Mouse (Mus musculus) heart, adult 2 months (tissue): Measurements from ENCODE around the gene Rnf150. TPM values are rescaled to one million over a fixed set of nuclear protein-coding genes. Genes with fewer than 3 reads are reported as not detected.
A peak's percentile ranks its signal among the peaks of the same experiment; 100 is the strongest.

Experiments
- DNase-seq, 2 experiments: peaks; one replicate each; pipeline ENCODE4 v3.0.0; 2021
- H3K27ac ChIP-seq: fragments of 200-600 bp; 2 replicates; pipeline ENCODE4 v1.8.1; 2022
- H3K27me3 ChIP-seq: fragments of 200-500 bp; 2 replicates; pipeline ENCODE4 v1.6.1; 2012; ENCODE audit warnings: mild to moderate bottlenecking, low read length, inconsistent platforms, mixed read lengths; ENCODE audit not compliant: control insufficient read depth, insufficient read depth
- H3K36me3 ChIP-seq: fragments of 200-500 bp; 2 replicates; pipeline ENCODE4 v1.6.1; 2012; ENCODE audit warnings: low read length, inconsistent platforms; ENCODE audit not compliant: control insufficient read depth, insufficient read depth
- H3K4me1 ChIP-seq: fragments of 200-500 bp; 2 replicates; pipeline ENCODE4 v1.6.1; 2011; ENCODE audit warnings: low read length; ENCODE audit not compliant: control insufficient read depth, insufficient read depth
- H3K4me3 ChIP-seq: fragments of 200-600 bp; 2 replicates; pipeline ENCODE4 v1.8.1; 2022
- H3K79me2 ChIP-seq: fragments of 200-500 bp; replicated peaks from 2 replicates; pipeline ENCODE4 v1.6.1; 2012; ENCODE audit warnings: mild to moderate bottlenecking, inconsistent platforms, low read length, moderate library complexity, mixed read lengths; ENCODE audit not compliant: control insufficient read depth, insufficient read depth
- H3K9ac ChIP-seq: fragments of 200-500 bp; 2 replicates; pipeline ENCODE4 v1.6.1; 2012; ENCODE audit warnings: low read depth, mild to moderate bottlenecking, control low read depth, inconsistent platforms, low read length, mixed read lengths
- CTCF ChIP-seq: fragments of 200-600 bp; IDR thresholded peaks from 2 replicates; pipeline ENCODE4 v1.8.1; 2022; ENCODE audit warnings: antibody characterized with exemption, mild to moderate bottlenecking, moderate library complexity
- EP300 ChIP-seq: fragments of 200-500 bp; IDR thresholded peaks from 2 replicates; pipeline ENCODE4 v1.6.1; 2011; ENCODE audit warnings: low read depth, low read length, control low read depth; ENCODE audit not compliant: insufficient read depth
- POLR2A ChIP-seq: fragments of 200-500 bp; IDR thresholded peaks from 2 replicates; pipeline ENCODE4 v1.6.1; 2011; ENCODE audit warnings: mild to moderate bottlenecking, low read depth, low read length, control low read depth; ENCODE audit not compliant: insufficient read depth
- WGBS: fragments of 180-500 bp; shearing (Covaris S2); methylation state at CpG from one replicate; pipeline ENCODE4 v1.1.7; 2018; 5-methylcytosine and 5-hydroxymethylcytosine counted together
- intact Hi-C: fragments of 180-260 bp; cut with DNase I; formaldehyde crosslinking; loops from one replicate; pipeline ENCODE4 v1.15.1; 2025
- polyA plus RNA-seq: library from polyadenylated mRNA; depleted of rRNA; stranded (reverse); fragments of >200 nt; gene quantifications from 2 replicates; pipeline ENCODE4 v1.2.3, GENCODE M21; 2012
- total RNA-seq, 2 experiments: library from RNA; stranded (reverse); gene quantifications; 2 replicates each; pipeline ENCODE4 v1.2.3; 2021

Rnf150 gene
- total and polyA plus RNA-seq, 3 experiments = 6.6 to 14.2 (median 12.2) TPM

GRCm38 (mm10) chr8:83037321-83037720, 174.2 kb downstream of the Rnf150 start:
- Histone ChIP-seq H3K27ac (no peak overlapping the region), H3K4me3 (no peak overlapping the region), H3K27me3 (no peaks in the 10 kb centered on the region), H3K79me2 (no peaks in the 10 kb centered on the region; the same call in 1 of the 2 replicates), H3K9ac (no peak overlapping the region), H3K36me3 (peaks cover 2% of the 10 kb centered on the region), H3K4me1 (peaks cover 8% of the 10 kb centered on the region)
- TF ChIP-seq EP300 (no peak), POLR2A (no peak), CTCF (no peak)
- 95% methylated on average over 1 of the region's 1 CpGs for WGBS
- intact Hi-C loops = loop anchor here (5.0 kb wide), 1 partner anchor 95 kb away; no protein-coding TSS in a partner anchor
- no peak for DNase-seq

- intact Hi-C loops = loop anchor here (5.0 kb wide), 1 partner anchor 96 kb away; no protein-coding TSS in a partner anchor
- Histone ChIP-seq H3K4me3 (no peak overlapping the region), H3K36me3 (peaks cover 2% of the 10 kb centered on the region), H3K27ac (no peak overlapping the region), H3K9ac (no peak overlapping the region), H3K79me2 (no peaks in the 10 kb centered on the region; the same call in 1 of the 2 replicates), H3K4me1 (peaks cover 8% of the 10 kb centered on the region), H3K27me3 (no peaks in the 10 kb centered on the region)
- DNase-seq = no peak
- TF ChIP-seq CTCF (no peak), POLR2A (no peak), EP300 (peak; percentile 64; the same call in 1 of the 2 replicates)
- 70% methylated on average over 10 of the region's 10 CpGs for WGBS
Observed at GRCm38 (mm10) chr8:83038575-83038974, 175.4 kb downstream of the Rnf150 start.

GRCm38 (mm10) chr8:83041440-83041839, 178.3 kb downstream of the Rnf150 start:
- H3K27ac ChIP-seq = no peak overlapping the region
- 79% methylated on average over 4 of the region's 4 CpGs for WGBS
- intact Hi-C loops = no loop called here
- no peaks in the 10 kb centered on the region for H3K36me3 ChIP-seq
- no peaks in the 10 kb centered on the region; the same call in 1 of the 2 replicates for H3K79me2 ChIP-seq
- TF ChIP-seq POLR2A = no peak
- no peak for TF ChIP-seq EP300
- TF ChIP-seq CTCF = no peak
- no peaks in the 10 kb centered on the region for H3K27me3 ChIP-seq
- no peak for DNase-seq
- H3K9ac ChIP-seq = no peak overlapping the region
- no peaks in the 10 kb centered on the region; the same call in 1 of the 2 replicates for H3K4me1 ChIP-seq
- no peak overlapping the region for H3K4me3 ChIP-seq

DNA sequence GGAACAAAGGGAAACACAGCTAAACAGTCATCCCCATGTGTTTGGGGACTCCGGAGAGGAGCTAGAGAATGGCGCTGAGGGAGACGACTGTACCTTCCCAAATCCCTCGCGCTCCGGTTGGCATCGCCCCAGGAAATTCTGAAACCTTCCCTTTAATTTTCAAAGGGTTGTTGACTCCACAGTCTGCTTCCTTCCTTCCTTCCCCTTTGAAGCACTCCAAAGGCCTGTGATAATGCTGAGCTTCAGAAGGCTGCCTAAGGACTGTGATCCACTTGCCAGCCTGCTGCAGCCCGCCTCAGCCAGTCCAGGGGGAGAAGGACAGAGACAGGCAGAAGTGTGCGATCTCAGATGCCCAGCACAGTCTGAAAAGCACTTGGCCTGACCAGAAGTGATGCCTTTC, 183.8 kb downstream of the Rnf150 start:
- no peak overlapping the region for H3K27ac ChIP-seq
- intact Hi-C loops = loop anchor here (5.0 kb wide), 1 partner anchor 185 kb away; the partner anchor contains the start of gene Rnf150
- TF ChIP-seq POLR2A (no peak), CTCF (no peak), EP300 (no peak)
- peaks cover 7% of the 10 kb centered on the region for H3K4me1 ChIP-seq
- no peak overlapping the region for H3K9ac ChIP-seq
- H3K4me3 ChIP-seq = no peak overlapping the region
- peak in 1 of 2 experiments; percentile 34 for DNase-seq
- no peaks in the 10 kb centered on the region for H3K79me2 ChIP-seq
- peaks cover 7% of the 10 kb centered on the region for H3K36me3 ChIP-seq
- WGBS = 51% methylated on average over 9 of the region's 9 CpGs
- H3K27me3 ChIP-seq = no peaks in the 10 kb centered on the region

GRCm38 (mm10) chr8:83048527-83048926, 185.4 kb downstream of the Rnf150 start:
- Histone ChIP-seq H3K4me3 (no peak overlapping the region), H3K27ac (peak overlapping the region; percentile 36), H3K9ac (no peak overlapping the region), H3K27me3 (no peaks in the 10 kb centered on the region), H3K36me3 (peaks cover 7% of the 10 kb centered on the region), H3K79me2 (no peaks in the 10 kb centered on the region), H3K4me1 (peaks cover 7% of the 10 kb centered on the region)
- 52% methylated on average over 6 of the region's 6 CpGs for WGBS
- intact Hi-C loops = loop anchor here (5.0 kb wide), 1 partner anchor 186 kb away; the partner anchor contains the start of gene Rnf150
- TF ChIP-seq POLR2A (no peak), EP300 (no peak), CTCF (no peak)
- no peak for DNase-seq

DNA sequence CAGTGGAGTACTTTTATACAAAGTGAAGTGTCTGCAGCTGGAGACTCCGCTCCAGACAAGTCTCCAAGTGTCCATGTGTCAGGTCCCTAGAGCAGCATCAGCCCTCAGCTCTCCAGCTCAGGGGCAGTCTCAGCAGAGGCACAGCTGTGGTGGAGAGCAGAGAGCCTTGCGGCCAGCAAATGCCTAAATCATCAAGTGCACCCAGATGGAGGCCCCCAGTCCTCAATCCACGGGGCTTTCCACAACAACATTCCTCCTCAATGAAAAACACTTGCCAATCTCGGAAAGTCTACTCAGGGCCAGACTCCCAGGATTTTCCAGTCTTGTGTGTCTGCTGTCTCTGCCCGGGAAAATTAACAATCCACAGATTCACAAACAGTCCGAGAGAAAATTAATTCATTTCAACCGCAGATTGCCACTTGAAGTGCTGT, 186.0 kb downstream of the Rnf150 start:
- no peak overlapping the region for H3K4me3 ChIP-seq
- no peak for TF ChIP-seq EP300
- no peak for TF ChIP-seq POLR2A
- TF ChIP-seq CTCF = no peak
- peak; percentile 44 to 60 for DNase-seq
- intact Hi-C loops = loop anchor here (5.0 kb wide), 1 partner anchor 187 kb away; the partner anchor contains the start of gene Rnf150
- peaks cover 7% of the 10 kb centered on the region for H3K36me3 ChIP-seq
- H3K27me3 ChIP-seq = no peaks in the 10 kb centered on the region
- H3K79me2 ChIP-seq = no peaks in the 10 kb centered on the region
- peak overlapping the region; percentile 43 for H3K27ac ChIP-seq
- 38% methylated on average over 7 of the region's 7 CpGs for WGBS
- H3K9ac ChIP-seq = no peak overlapping the region
- H3K4me1 ChIP-seq = peaks cover 8% of the 10 kb centered on the region
